Mouse (Mus musculus) bone marrow, adult 2 months (tissue): ENCODE measurements around the gene Fbxw27. TPM values are rescaled to one million over a fixed set of nuclear protein-coding genes. Genes with fewer than 3 reads are reported as not detected.
"Not testable (repeated sequence)": the region's sequence is repeated elsewhere in the genome, so short reads cannot be mapped to it uniquely, and the experiment has no call there.

ENCODE experiments used
- H3K27ac ChIP-seq: fragments of 200-500 bp; 2 replicates; pipeline ENCODE4 v1.5.1; 2012; ENCODE audit warnings: low read depth, mild to moderate bottlenecking, control low read depth, inconsistent platforms, low read length; ENCODE audit not compliant: control insufficient read depth, poor library complexity, insufficient read depth
- H3K4me1 ChIP-seq: fragments of 200-500 bp; 2 replicates; pipeline ENCODE4 v1.6.1; 2011; ENCODE audit warnings: low read length; ENCODE audit not compliant: control insufficient read depth, insufficient read depth
- H3K4me3 ChIP-seq: fragments of 200-500 bp; replicated peaks from 2 replicates; pipeline ENCODE3; 2011; ENCODE audit warnings: mild to moderate bottlenecking, low read depth, low read length, control low read depth; ENCODE audit not compliant: control insufficient read depth
- CTCF ChIP-seq: fragments of 200-500 bp; IDR thresholded peaks from 2 replicates; pipeline ENCODE4 v1.5.1; 2011; ENCODE audit warnings: low read length, control low read depth; ENCODE audit not compliant: control insufficient read depth, insufficient read depth
- POLR2A ChIP-seq: fragments of 200-500 bp; IDR thresholded peaks from 2 replicates; pipeline ENCODE4 v1.6.1; 2011; ENCODE audit warnings: low read depth, mild to moderate bottlenecking, control low read depth, low read length, borderline replicate concordance; ENCODE audit not compliant: control insufficient read depth
- WGBS: fragments of 180-500 bp; shearing (Covaris S2); methylation state at CpG from one replicate; pipeline ENCODE4 v1.1.7; 2018; 5-methylcytosine and 5-hydroxymethylcytosine counted together
- polyA plus RNA-seq: library from polyadenylated mRNA; stranded (reverse); fragments of >200 nt; gene quantifications from 2 replicates; pipeline ENCODE4 v1.2.4, GENCODE M21; 2011; ENCODE audit warnings: low replicate concordance; ENCODE audit not compliant: missing spikeins, insufficient read depth, insufficient read length

Fbxw27 gene
- polyA plus RNA-seq, 1 experiment, result not detected

- TF ChIP-seq CTCF, result no peak
- TF ChIP-seq POLR2A, result no peak
- Histone ChIP-seq H3K27ac (no peak overlapping the region), H3K4me3 (no peak overlapping the region), H3K4me1 (no peaks in the 10 kb centered on the region; the same call in 1 of the 2 replicates)
- WGBS, result 77% methylated on average over 2 of the region's 2 CpGs
Measured at GRCm38 (mm10) chr9:109806695-109807293, 16.3 kb upstream of the Fbxw27 start.

- TF ChIP-seq POLR2A, result no peak
- no peak for TF ChIP-seq CTCF
- Histone ChIP-seq H3K4me3 (no peak overlapping the region), H3K27ac (no peak overlapping the region), H3K4me1 (no peaks in the 10 kb centered on the region; the same call in 1 of the 2 replicates)
- WGBS, result 52% methylated on average over 1 of the region's 1 CpGs
Measured at GRCm38 (mm10) chr9:109806260-109806659, 15.8 kb upstream of the Fbxw27 start.

- H3K4me1 ChIP-seq, H3K4me3 ChIP-seq: not testable (repeated sequence)
- 82% methylated on average over 2 of the region's 2 CpGs for WGBS
Measured at GRCm38 (mm10) chr9:109805596-109805995, 15.1 kb upstream of the Fbxw27 start.

GRCm38 (mm10) chr9:109798051-109798450, 7.6 kb upstream of the Fbxw27 start:
- WGBS, result 93% methylated on average over 1 of the region's 1 CpGs
- TF ChIP-seq POLR2A, result no peak
- peak; percentile 31; the same call in 1 of the 2 replicates for TF ChIP-seq CTCF

More at GRCm38 (mm10) chr9:109805596-109805995, 15.1 kb upstream of the Fbxw27 start:
- not testable (repeated sequence) for H3K27ac ChIP-seq

GRCm38 (mm10) chr9:109795811-109796210, 5.3 kb upstream of the Fbxw27 start:
- WGBS, result 74% methylated on average over 2 of the region's 2 CpGs
- no peak overlapping the region for H3K4me3 ChIP-seq
- H3K27ac ChIP-seq, result no peak overlapping the region
- TF ChIP-seq CTCF (no peak), POLR2A (no peak)
- H3K4me1 ChIP-seq, result no peaks in the 10 kb centered on the region

More at GRCm38 (mm10) chr9:109798051-109798450, 7.6 kb upstream of the Fbxw27 start:
- Histone ChIP-seq H3K27ac (no peak overlapping the region), H3K4me3 (no peak overlapping the region), H3K4me1 (no peaks in the 10 kb centered on the region)

GRCm38 (mm10) chr9:109795221-109795620, 4.8 kb upstream of the Fbxw27 start:
- 78% methylated on average over 2 of the region's 2 CpGs for WGBS
- no peak overlapping the region for H3K4me3 ChIP-seq

GRCm38 (mm10) chr9:109766841-109767240, 23.6 kb downstream of the Fbxw27 start:
- not testable (repeated sequence) for H3K27ac ChIP-seq, H3K4me1 ChIP-seq, H3K4me3 ChIP-seq
- WGBS, result 49% methylated on average over 1 of the region's 1 CpGs

More at GRCm38 (mm10) chr9:109795221-109795620, 4.8 kb upstream of the Fbxw27 start:
- no peak for TF ChIP-seq POLR2A
- no peak for TF ChIP-seq CTCF
- H3K27ac ChIP-seq, result no peak overlapping the region
- no peaks in the 10 kb centered on the region for H3K4me1 ChIP-seq

- not testable (repeated sequence) for H3K27ac ChIP-seq, H3K4me1 ChIP-seq, H3K4me3 ChIP-seq
- 76% methylated on average over 3 of the region's 3 CpGs for WGBS
Measured at GRCm38 (mm10) chr9:109745989-109746388, 44.5 kb downstream of the Fbxw27 start, which contains the start of gene Fbxw26. TSS of gene Fbxw26 (minus strand) at chr9:109746089.

Other genes with a start within 250 kb of the Fbxw27 start
- not detected in 2 replicates for gene Fbxw15, start 222.4 kb downstream of the Fbxw27 start, polyA plus RNA-seq
- gene Fbxw24, start 164.6 kb downstream of the Fbxw27 start, polyA plus RNA-seq, result not detected in 2 replicates
- not detected in 2 replicates for gene Fbxw25, start 126.0 kb downstream of the Fbxw27 start, polyA plus RNA-seq
- not detected in 2 replicates for gene Fbxw18, start 88.0 kb downstream of the Fbxw27 start, polyA plus RNA-seq
- gene Fbxw26, start 44.6 kb downstream of the Fbxw27 start, polyA plus RNA-seq, result not detected in 2 replicates
- not detected in 2 replicates for gene Spink8, start 21.6 kb upstream of the Fbxw27 start, polyA plus RNA-seq
- 12.8 and 25.8 TPM in 2 replicates for gene Nme6, start 42.1 kb upstream of the Fbxw27 start, polyA plus RNA-seq
- 1,948 and 4,579 TPM in 2 replicates for gene Camp, start 58.9 kb upstream of the Fbxw27 start, polyA plus RNA-seq
- gene Cdc25a, start 84.9 kb upstream of the Fbxw27 start, polyA plus RNA-seq, result 18.7 and 28.3 TPM in 2 replicates
- 12.9 and 33.6 TPM in 2 replicates for gene Map4, start 140.8 kb upstream of the Fbxw27 start, polyA plus RNA-seq